ENCODE assay signal across 18 mouse cellular contexts in genomic region chr12:100144269-100144668, GRCm38 (mm10). TPM values are rescaled to one million over a fixed set of nuclear protein-coding genes. Genes with fewer than 3 reads are reported as not detected.
A peak's percentile ranks its signal among the peaks of the same experiment; 100 is the strongest.
DNase-seq lines count a peak whose midpoint lies in the region; ATAC-seq and TF ChIP-seq lines count a peak whose summit lies in the region.
"Had no signal": no experiment of that assay in that cellular context is flagged by ENCODE, and none has a peak within 500 bp of the region (broad histone marks: within the 10 kb centered on the region; RNA-seq: fewer than 3 reads in every experiment).

No protein-coding gene starts in this region.

- no peak for TF ChIP-seq CTCF in kidney, adult 2 months (conservative IDR thresholded peaks at IDR 0.05; ENCODE audit: insufficient read depth, insufficient read length, low read depth, low read length)

- WGBS in kidney, adult 2 months = 57% methylated on average over 5 of the region's 5 CpGs
- WGBS in kidney, embryonic 15.5 days = 48% methylated on average over 5 of the region's 5 CpGs

- H3K9me3 ChIP-seq in kidney, embryonic 15.5 days (replicated peaks) = no peaks in the 10 kb centered on the region
- H3K9me3 ChIP-seq: forebrain, embryonic 15.5 days; heart, embryonic 15.5 days; hindbrain, embryonic 13.5 days; limb, embryonic 13.5 days; liver, embryonic 15.5 days; stomach, embryonic 15.5 days had no signal

- H3K27ac ChIP-seq in kidney, adult 2 months (ENCODE audit: insufficient read depth, low read depth, low read length) = no peak overlapping the region
- peak overlapping the region; percentile 54; the same call in 1 of the 2 replicates for H3K27ac ChIP-seq in kidney, embryonic 15.5 days
- H3K27ac ChIP-seq: forebrain, embryonic 15.5 days; heart, embryonic 15.5 days; hindbrain, embryonic 13.5 days; limb, embryonic 13.5 days; liver, embryonic 15.5 days; stomach, embryonic 15.5 days had no signal

- H3K27me3 ChIP-seq in kidney, adult 2 months (replicated peaks; ENCODE audit: control insufficient read depth, insufficient read depth, low read length) = no peaks in the 10 kb centered on the region
- H3K27me3 ChIP-seq in kidney, embryonic 15.5 days = no peaks in the 10 kb centered on the region
- H3K27me3 ChIP-seq: forebrain, embryonic 15.5 days; heart, embryonic 15.5 days; hindbrain, embryonic 13.5 days; limb, embryonic 13.5 days; liver, embryonic 15.5 days; megakaryocyte, embryonic 14.5 days; stomach, embryonic 15.5 days had no signal

- peak; percentile 54 for DNase-seq in kidney, adult 2 months
- no peak for DNase-seq in kidney, adult 11 months
- DNase-seq in adrenal gland, postnatal 14 days = peak; percentile 75
- peak; percentile 59 for DNase-seq in lung, postnatal 10 days
- no peak for DNase-seq in natural killer cell, adult 2 months (ENCODE audit: low spot score in 2 of 2)
- no peak for DNase-seq in ovary, postnatal 36 days (ENCODE audit: low spot score)
- DNase-seq: cerebellum, adult 11-12 months; cerebellum, postnatal 25 days had no signal

- 0 out of 2 replicates have a peak, but pooled peaks cover 2% of the 10 kb centered on the region for H3K36me3 ChIP-seq in kidney, adult 2 months (ENCODE audit: control insufficient read depth, insufficient read depth, low read length)
- H3K36me3 ChIP-seq in kidney, embryonic 15.5 days = peaks cover 96% of the 10 kb centered on the region

- no peak for TF ChIP-seq POLR2A in kidney, adult 2 months (IDR thresholded peaks at IDR 0.05; ENCODE audit: low read depth, low read length)

- H3K9ac ChIP-seq in kidney, embryonic 15.5 days = no peak overlapping the region
- H3K9ac ChIP-seq: forebrain, embryonic 15.5 days; heart, embryonic 15.5 days; hindbrain, embryonic 13.5 days; limb, embryonic 13.5 days; liver, embryonic 15.5 days; stomach, embryonic 15.5 days had no signal

- ATAC-seq in kidney, embryonic 15.5 days (replicated peaks; ENCODE audit: low FRiP score) = peak; percentile 72
- ATAC-seq: forebrain, embryonic 15.5 days; midbrain, embryonic 16.5 days had no signal

- no peak overlapping the region for H3K4me2 ChIP-seq in kidney, embryonic 15.5 days
- H3K4me2 ChIP-seq: forebrain, embryonic 15.5 days; heart, embryonic 15.5 days; hindbrain, embryonic 13.5 days; limb, embryonic 13.5 days; liver, embryonic 15.5 days; stomach, embryonic 15.5 days had no signal

- H3K4me3 ChIP-seq in kidney, adult 2 months (ENCODE audit: insufficient read depth, low read depth, low read length) = no peak overlapping the region
- no peak overlapping the region for H3K4me3 ChIP-seq in kidney, embryonic 15.5 days (replicated peaks)
- H3K4me3 ChIP-seq: erythroblast, embryonic 14.5 days; forebrain, embryonic 15.5 days; heart, embryonic 15.5 days; hindbrain, embryonic 13.5 days; limb, embryonic 13.5 days; liver, embryonic 15.5 days; megakaryocyte, embryonic 14.5 days; stomach, embryonic 15.5 days had no signal

- H3K4me1 ChIP-seq in kidney, adult 2 months (ENCODE audit: control insufficient read depth, insufficient read depth, low read length) = peaks cover 4% of the 10 kb centered on the region; the same call in 1 of the 2 replicates
- H3K4me1 ChIP-seq in kidney, embryonic 15.5 days = 0 out of 2 replicates have a peak, but pooled peaks cover 19% of the 10 kb centered on the region
- H3K4me1 ChIP-seq: forebrain, embryonic 15.5 days; heart, embryonic 15.5 days; hindbrain, embryonic 13.5 days; limb, embryonic 13.5 days; megakaryocyte, embryonic 14.5 days; stomach, embryonic 15.5 days had no signal

RNA-seq across cellular contexts. Expression of gene Nrde2, which starts 15.2 kb away (rescaled TPM):
- 8.3 TPM in 2 replicates for polyA plus RNA-seq in kidney, adult 2 months (2012; rRNA removed)
- total RNA-seq in adrenal gland, postnatal 14 days (2021) = 13.3 and 16.7 TPM in 2 replicates
- 18.4 and 18.9 TPM in 2 replicates for polyA plus RNA-seq in kidney, embryonic 15.5 days (2015; fragmentation: Nextera tagmentation; extraction: Ambion mirVana)

RNA-seq across cellular contexts. Expression of gene Psmc1, which starts 34.3 kb away (rescaled TPM):
- polyA plus RNA-seq in kidney, adult 2 months (2012; rRNA removed) = 42.2 and 51.8 TPM in 2 replicates
- 198 and 214 TPM in 2 replicates for total RNA-seq in adrenal gland, postnatal 14 days (2021)
- 302 and 304 TPM in 2 replicates for polyA plus RNA-seq in kidney, embryonic 15.5 days (2015; fragmentation: Nextera tagmentation; extraction: Ambion mirVana)

RNA-seq across cellular contexts. Expression of gene Calm1, which starts 55.0 kb away (rescaled TPM):
- polyA plus RNA-seq in kidney, adult 2 months (2012; rRNA removed) = 133 and 185 TPM in 2 replicates
- total RNA-seq in adrenal gland, postnatal 14 days (2021) = 432 and 438 TPM in 2 replicates
- 1,314 and 1,392 TPM in 2 replicates for polyA plus RNA-seq in kidney, embryonic 15.5 days (2015; fragmentation: Nextera tagmentation; extraction: Ambion mirVana)

Comparison
In these comparisons a context has a peak if more than half of its experiments do, and no peak if none do; other contexts are left out.
1. DNase-seq: peak in kidney, adult 2 months (single experiment), adrenal gland, postnatal 14 days (single experiment) and lung, postnatal 10 days (single experiment); none in kidney, adult 11 months (single experiment), natural killer cell, adult 2 months (0 of 2) and ovary, postnatal 36 days (single experiment).